Mouse (Mus musculus) CH12.LX (cell line): Measurements from ENCODE around the gene Togaram2. TPM values are rescaled to one million over a fixed set of nuclear protein-coding genes. Genes with fewer than 3 reads are reported as not detected.

Experiments
- DNase-seq: peaks from one replicate; pipeline ENCODE4 v3.0.0-alpha.2; 2013; ENCODE audit errors: extremely low read depth
- H3K27ac ChIP-seq: 2 replicates; pipeline ENCODE4 v1.5.1; 2012; ENCODE audit warnings: low read depth, mild to moderate bottlenecking, control low read depth, moderate library complexity; ENCODE audit not compliant: insufficient read depth
- H3K27me3 ChIP-seq: replicated peaks from 2 replicates; pipeline ENCODE3; 2012; ENCODE audit warnings: inconsistent platforms
- H3K36me3 ChIP-seq, 2 experiments: replicated peaks in 1 of 2; 2 replicates each; pipeline versions ENCODE3 to v1.6.1; 2012; ENCODE audit warnings: inconsistent platforms in 1 of 2, low read length in 1 of 2, mild to moderate bottlenecking in 1 of 2, mixed read lengths in 1 of 2, moderate library complexity in 1 of 2; ENCODE audit not compliant: control insufficient read depth in 1 of 2, insufficient read depth in 1 of 2
- H3K4me1 ChIP-seq, 2 experiments: 2 replicates each; pipeline ENCODE4 v1.6.1; 2012; ENCODE audit warnings: inconsistent platforms in 1 of 2, moderate library complexity in 1 of 2; ENCODE audit not compliant: insufficient read depth in 2 of 2, control insufficient read depth in 1 of 2
- H3K4me2 ChIP-seq: 2 replicates; pipeline ENCODE4 v1.6.1; 2012; ENCODE audit warnings: low read depth, mild to moderate bottlenecking, control low read depth; ENCODE audit not compliant: poor library complexity, insufficient read depth, severe bottlenecking
- H3K4me3 ChIP-seq, 3 experiments: fragments of 150-350 bp in 1 of 3; sonication (generic) in 1 of 3; replicated peaks in 1 of 3; 2 replicates each; pipeline versions ENCODE3 to v1.5.1; 2011 to 2012; ENCODE audit warnings: low read depth in 2 of 3, low read length in 2 of 3, mild to moderate bottlenecking in 2 of 3, moderate library complexity in 2 of 3, control low read depth in 1 of 3, improper control_type of control experiment in 1 of 3, inconsistent platforms in 1 of 3, mixed read lengths in 1 of 3; ENCODE audit not compliant: poor library complexity in 1 of 3
- H3K79me2 ChIP-seq: replicated peaks from 2 replicates; pipeline ENCODE4 v1.6.1; 2012; ENCODE audit warnings: mild to moderate bottlenecking, moderate library complexity; ENCODE audit not compliant: control insufficient read depth, poor library complexity, insufficient read depth, severe bottlenecking; ENCODE audit errors: extremely low read depth
- H3K9ac ChIP-seq: 2 replicates; pipeline ENCODE4 v1.6.1; 2012; ENCODE audit warnings: low read depth, mild to moderate bottlenecking, control low read depth, moderate library complexity; ENCODE audit not compliant: insufficient read depth
- H3K9me3 ChIP-seq: replicated peaks from 2 replicates; pipeline ENCODE3; 2012; ENCODE audit warnings: low read length, inconsistent platforms, mixed read lengths
- BHLHE40 ChIP-seq: IDR thresholded peaks from 2 replicates; pipeline ENCODE4 v1.6.1; 2011; ENCODE audit warnings: mild to moderate bottlenecking, low read depth, low read length, improper control_type of control experiment
- CHD1 ChIP-seq: IDR thresholded peaks from 2 replicates; pipeline ENCODE4 v1.6.1; 2012; ENCODE audit warnings: low read depth, low read length, improper control_type of control experiment, inconsistent platforms
- CHD2 ChIP-seq: IDR thresholded peaks from 2 replicates; pipeline ENCODE4 v1.6.1; 2011; ENCODE audit warnings: low read length, improper control_type of control experiment
- E2F4 ChIP-seq: IDR thresholded peaks from 2 replicates; pipeline ENCODE4 v1.6.1; 2011; ENCODE audit warnings: low read depth, low read length, improper control_type of control experiment; ENCODE audit not compliant: insufficient replicate concordance
- ETS1 ChIP-seq: conservative IDR thresholded peaks from 2 replicates; pipeline ENCODE4 v1.6.1; 2012; ENCODE audit warnings: low read depth, mild to moderate bottlenecking, inconsistent platforms, low read length, improper control_type of control experiment, moderate library complexity
- GABPA ChIP-seq: IDR thresholded peaks from 2 replicates; pipeline ENCODE4 v1.6.1; 2012; ENCODE audit warnings: low read depth, low read length, improper control_type of control experiment, inconsistent platforms; ENCODE audit not compliant: insufficient replicate concordance
- HCFC1 ChIP-seq: IDR thresholded peaks from 2 replicates; pipeline ENCODE4 v1.6.1; 2012; ENCODE audit warnings: low read depth, mild to moderate bottlenecking, inconsistent platforms, low read length, improper control_type of control experiment
- JUN ChIP-seq: IDR thresholded peaks from 2 replicates; pipeline ENCODE4 v1.6.1; 2011; ENCODE audit warnings: low read depth, mild to moderate bottlenecking, low read length, improper control_type of control experiment, moderate library complexity; ENCODE audit not compliant: insufficient read depth
- JUND ChIP-seq: conservative IDR thresholded peaks from 2 replicates; pipeline ENCODE4 v1.6.1; 2011; ENCODE audit warnings: low read depth, low read length, improper control_type of control experiment
- MAX ChIP-seq: IDR thresholded peaks from 2 replicates; pipeline ENCODE4 v1.6.1; 2011; ENCODE audit warnings: low read length, improper control_type of control experiment
- MAZ ChIP-seq: IDR thresholded peaks from 2 replicates; pipeline ENCODE4 v1.6.1; 2012; ENCODE audit warnings: low read depth, mild to moderate bottlenecking, inconsistent platforms, low read length, improper control_type of control experiment, moderate library complexity
- MEF2A ChIP-seq: IDR thresholded peaks from 2 replicates; pipeline ENCODE4 v1.6.1; 2014; ENCODE audit warnings: low read depth, mild to moderate bottlenecking, inconsistent platforms, low read length, improper control_type of control experiment, borderline replicate concordance
- MXI1 ChIP-seq: IDR thresholded peaks from 2 replicates; pipeline ENCODE4 v1.6.1; 2011; ENCODE audit warnings: mild to moderate bottlenecking, low read depth, low read length, improper control_type of control experiment
- MYC ChIP-seq: IDR thresholded peaks from 2 replicates; pipeline ENCODE4 v1.6.1; 2011; ENCODE audit warnings: low read depth, mild to moderate bottlenecking, improper control_type of control experiment, low read length
- NRF1 ChIP-seq: IDR thresholded peaks from 2 replicates; pipeline ENCODE4 v1.6.1; 2014; ENCODE audit warnings: low read depth, mild to moderate bottlenecking, inconsistent platforms, low read length, improper control_type of control experiment, moderate library complexity
- PAX5 ChIP-seq: IDR thresholded peaks from 2 replicates; pipeline ENCODE4 v1.6.1; 2012; ENCODE audit warnings: low read length, inconsistent platforms, mixed read lengths
- RAD21 ChIP-seq: IDR thresholded peaks from 2 replicates; pipeline ENCODE4 v1.6.1; 2011; ENCODE audit warnings: low read depth, mild to moderate bottlenecking, low read length, improper control_type of control experiment, moderate library complexity
- SMC3 ChIP-seq: IDR thresholded peaks from 2 replicates; pipeline ENCODE4 v1.6.1; 2011; ENCODE audit warnings: low read depth, low read length, improper control_type of control experiment
- TBP ChIP-seq: conservative IDR thresholded peaks from 2 replicates; pipeline ENCODE4 v1.6.1; 2011; ENCODE audit warnings: low read depth, low read length, improper control_type of control experiment
- TCF12 ChIP-seq: IDR thresholded peaks from 2 replicates; pipeline ENCODE4 v1.6.1; 2014; ENCODE audit warnings: low read depth, mild to moderate bottlenecking, inconsistent platforms, low read length, improper control_type of control experiment
- UBTF ChIP-seq: IDR thresholded peaks from 2 replicates; pipeline ENCODE4 v1.6.1; 2012; ENCODE audit warnings: low read depth, mild to moderate bottlenecking, inconsistent platforms, low read length, improper control_type of control experiment, moderate library complexity
- USF1 ChIP-seq: IDR thresholded peaks from 2 replicates; pipeline ENCODE4 v1.6.1; 2014; ENCODE audit warnings: low read depth, mild to moderate bottlenecking, inconsistent platforms, low read length, improper control_type of control experiment
- USF2 ChIP-seq: conservative IDR thresholded peaks from 2 replicates; pipeline ENCODE4 v1.6.1; 2011; ENCODE audit warnings: low read depth, low read length, improper control_type of control experiment
- ZC3H11A ChIP-seq: IDR thresholded peaks from 2 replicates; pipeline ENCODE4 v1.6.1; 2012; ENCODE audit warnings: low read depth, mild to moderate bottlenecking, inconsistent platforms, low read length, improper control_type of control experiment
- ZKSCAN1 ChIP-seq: IDR thresholded peaks from 2 replicates; pipeline ENCODE4 v1.6.1; 2012; ENCODE audit warnings: low read depth, inconsistent platforms, low read length, improper control_type of control experiment, borderline replicate concordance
- dilution Hi-C: fragments of 300-500 bp; cut with MboI; formaldehyde crosslinking; loops from 2 replicates; pipeline ENCODE4 v1.14.3; 2020; ENCODE audit warnings: low sequenced_read_pairs; ENCODE audit not compliant: extremely low pct_unique_long_range_greater_than_20kb, extremely low pct_ligation_motif_present
- in situ Hi-C: fragments of 300-500 bp; cut with MboI; formaldehyde crosslinking; loops from 3 replicates; pipeline ENCODE4 v1.14.3; 2019; ENCODE audit warnings: low sequenced_read_pairs, low pct_ligation_motif_present, low pct_unique_long_range_greater_than_20kb, mixed read lengths
- polyA plus RNA-seq: library from polyadenylated mRNA; unstranded; fragments of >175 nt; gene quantifications from 2 replicates; pipeline ENCODE4 v1.2.1, GENCODE M21; 2012; ENCODE audit warnings: low read depth; ENCODE audit not compliant: insufficient read length
- total RNA-seq, 2 experiments: library from RNA; depleted of rRNA; stranded (reverse); fragments of 300-350 nt in 1 of 2; fragments of >200 nt in 1 of 2; gene quantifications; 2 replicates each; pipeline ENCODE4 v1.2.3; 2012 to 2014

Gene Togaram2
- total RNA-seq (2012; rRNA removed) (0.71 and 0.76 TPM in 2 replicates), total RNA-seq (2014; rRNA removed) (2.6 and 3.2 TPM in 2 replicates), polyA plus RNA-seq (17.6 and 19.6 TPM in 2 replicates)

DNA sequence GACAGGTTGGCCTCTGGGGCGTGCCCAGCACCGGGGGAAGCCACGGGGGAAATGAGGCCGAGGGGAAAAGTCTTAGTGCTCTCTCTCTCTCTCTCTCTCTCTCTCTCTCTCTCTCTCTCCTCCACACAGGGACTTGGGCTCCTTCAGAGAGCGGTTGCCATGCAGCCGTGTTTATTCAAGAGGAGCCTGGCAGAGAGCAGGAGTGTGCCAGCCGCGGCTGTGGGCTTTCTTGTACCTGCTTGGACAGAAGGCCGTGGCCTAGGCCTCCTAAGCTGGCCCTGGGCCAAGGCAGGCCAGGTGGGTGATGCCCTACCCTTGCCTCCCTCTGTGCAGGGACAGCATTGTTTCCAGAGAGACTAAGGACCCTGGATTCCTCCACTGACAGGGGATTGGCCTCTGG is at the start of gene Togaram2:
Gene Togaram2, plus strand, starts transcription at position 170 of the 400 bp plus-strand sequence.
- no peak within 1 kb of the TSS for H3K9ac ChIP-seq
- dilution Hi-C loops = no loop called here
- no peaks in the 10 kb centered on the region for H3K9me3 ChIP-seq
- H3K4me1 ChIP-seq = peaks cover 0 to 36% of the 10 kb centered on the region in 2 experiments; a peak in 2 of 4 replicates
- no peak within 1 kb of the TSS for H3K27ac ChIP-seq
- TF ChIP-seq RAD21 = no peak
- no peak for TF ChIP-seq CHD2
- TF ChIP-seq TCF12 = no peak
- no peak for TF ChIP-seq MYC
- no peak for TF ChIP-seq ZC3H11A
- TF ChIP-seq ZKSCAN1 = no peak
- no peak for TF ChIP-seq MAZ
- no peak for TF ChIP-seq SMC3
- TF ChIP-seq JUND = no peak
- no peak for TF ChIP-seq E2F4
- TF ChIP-seq UBTF = no peak
- no peak for TF ChIP-seq ETS1
- TF ChIP-seq USF1 = no peak
- TF ChIP-seq MAX = no peak
- no peak for TF ChIP-seq PAX5
- TF ChIP-seq HCFC1 = no peak
- no peak for TF ChIP-seq BHLHE40
- TF ChIP-seq USF2 = no peak
- in situ Hi-C loops = loop anchor here (5.0 kb wide), 1 partner anchor 199 kb away; no protein-coding TSS in a partner anchor
- no peak within 1 kb of the TSS for H3K4me3 ChIP-seq
- H3K36me3 ChIP-seq = no peaks in the 10 kb centered on the region
- H3K4me2 ChIP-seq = no peak within 1 kb of the TSS
- DNase-seq = no peak
- H3K27me3 ChIP-seq = no peaks in the 10 kb centered on the region
- no peaks in the 10 kb centered on the region for H3K79me2 ChIP-seq

DNA sequence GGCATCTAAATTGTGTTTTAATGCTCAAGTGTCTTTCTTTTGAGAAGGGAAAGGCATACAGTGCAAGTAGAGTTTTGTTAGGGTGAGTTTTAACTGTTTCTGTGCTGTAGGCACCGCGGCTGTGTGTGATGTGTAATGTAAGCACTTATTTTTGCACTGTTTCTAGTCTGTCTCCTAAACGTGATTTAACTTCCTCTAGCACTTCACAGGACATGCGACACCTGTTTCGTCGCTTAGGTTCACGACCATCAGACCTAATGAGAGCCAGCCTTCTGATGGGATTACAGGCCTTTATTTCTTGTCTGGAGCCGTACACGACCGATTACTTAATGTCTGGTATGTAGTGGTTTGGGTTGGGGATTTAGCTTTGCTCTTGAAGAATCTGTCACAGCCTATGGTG is 41.3 kb upstream of the Togaram2 start:
- H3K9me3 ChIP-seq = no peaks in the 10 kb centered on the region
- no peak overlapping the region for H3K4me2 ChIP-seq
- no peak for DNase-seq
- H3K79me2 ChIP-seq = peaks cover 65% of the 10 kb centered on the region
- no peaks in the 10 kb centered on the region for H3K4me1 ChIP-seq
- dilution Hi-C loops = no loop called here
- H3K27ac ChIP-seq = no peak overlapping the region
- H3K9ac ChIP-seq = no peak overlapping the region
- peaks cover 80 to 96% of the 10 kb centered on the region in 2 experiments for H3K36me3 ChIP-seq
- no peaks in the 10 kb centered on the region for H3K27me3 ChIP-seq
- no peak overlapping the region for H3K4me3 ChIP-seq
- in situ Hi-C loops = no loop called here
- TF ChIP-seq MXI1 = no peak
- no peak for TF ChIP-seq SMC3
- TF ChIP-seq TBP = no peak
- TF ChIP-seq GABPA = no peak
- TF ChIP-seq BHLHE40 = no peak
- no peak for TF ChIP-seq CHD1
- TF ChIP-seq JUND = no peak
- no peak for TF ChIP-seq NRF1
- no peak for TF ChIP-seq MYC
- TF ChIP-seq JUN = no peak
- no peak for TF ChIP-seq MEF2A
